Mouse (Mus musculus) thymus, adult 18-20 months (tissue): Measurements from ENCODE around the gene Foxj1.

Experiments
- DNase-seq, 2 experiments: peaks; one replicate each; pipeline ENCODE4 v3.0.0; 2022; ENCODE audit warnings: mixed read lengths in 2 of 2

Foxj1 gene

GRCm38 (mm10) chr11:116342069-116342791, 7.0 kb upstream of the Foxj1 start:
- no peak for DNase-seq

GRCm38 (mm10) chr11:116337531-116337930, 2.3 kb upstream of the Foxj1 start:
- DNase-seq: no peak

GRCm38 (mm10) chr11:116337000-116337399, 1.8 kb upstream of the Foxj1 start:
- no peak for DNase-seq

GRCm38 (mm10) chr11:116336393-116336792, 1.2 kb upstream of the Foxj1 start:
- DNase-seq: no peak

- no peak for DNase-seq
These were observed 799 bp downstream of the Foxj1 start for GRCm38 (mm10) chr11:116334417-116334782.

GRCm38 (mm10) chr11:116333526-116334416, 1.4 kb downstream of the Foxj1 start:
- no peak for DNase-seq

GRCm38 (mm10) chr11:116332983-116333270, 2.3 kb downstream of the Foxj1 start:
- no peak for DNase-seq

- DNase-seq: no peak
These were observed 2.8 kb downstream of the Foxj1 start for GRCm38 (mm10) chr11:116332232-116332982.

GRCm38 (mm10) chr11:116330211-116330518, 5.0 kb downstream of the Foxj1 start:
- no peak for DNase-seq

- DNase-seq: no peak
These were observed 5.6 kb downstream of the Foxj1 start for GRCm38 (mm10) chr11:116329314-116330210.

GRCm38 (mm10) chr11:116326963-116327603, 8.1 kb downstream of the Foxj1 start:
- no peak for DNase-seq

GRCm38 (mm10) chr11:116318719-116319659, 16.2 kb downstream of the Foxj1 start:
- peak; percentile 59 to 62 for DNase-seq

- DNase-seq: no peak
These were observed 22.8 kb downstream of the Foxj1 start for GRCm38 (mm10) chr11:116312359-116312758.

- DNase-seq: no peak
These were observed 24.0 kb downstream of the Foxj1 start for GRCm38 (mm10) chr11:116311169-116311568.

GRCm38 (mm10) chr11:116309601-116310000, 25.6 kb downstream of the Foxj1 start:
- DNase-seq: no peak

GRCm38 (mm10) chr11:116307762-116308531, 27.3 kb downstream of the Foxj1 start:
- no peak for DNase-seq

- no peak for DNase-seq
These were observed 28.0 kb downstream of the Foxj1 start, which contains the start of gene Exoc7 for GRCm38 (mm10) chr11:116307019-116307725. Gene Exoc7, minus strand, starts transcription at chr11:116307233.

- DNase-seq: peak; percentile 85 to 88
These were observed 28.8 kb downstream of the Foxj1 start for GRCm38 (mm10) chr11:116306126-116306982.
